Mouse (Mus musculus) kidney, postnatal 25 days (tissue): ENCODE results near the gene Ten1.

Experiments used
- DNase-seq, 2 experiments: peaks; one replicate each; pipeline ENCODE4 v3.0.0; 2021; ENCODE audit warnings: mixed read lengths in 2 of 2

Gene Ten1

GRCm38 (mm10) chr11:116198639-116199531 lies at the start of gene Ten1, which contains the start of gene Acox1:
Ten1 (plus strand) TSS chr11:116198855.
Acox1 (minus strand) TSS chr11:116199045.
- peak; percentile 96 to 99 for DNase-seq

- no peak for DNase-seq
Measured at GRCm38 (mm10) chr11:116149341-116149740, 49.3 kb upstream of the Ten1 start.

GRCm38 (mm10) chr11:116150960-116151359 lies 47.7 kb upstream of the Ten1 start:
- no peak for DNase-seq

GRCm38 (mm10) chr11:116161312-116161711 lies 37.3 kb upstream of the Ten1 start:
- DNase-seq = no peak

GRCm38 (mm10) chr11:116162146-116162545 lies 36.5 kb upstream of the Ten1 start:
- DNase-seq = no peak

- peak; percentile 60 to 83 for DNase-seq
Measured at GRCm38 (mm10) chr11:116163002-116163401, 35.7 kb upstream of the Ten1 start.

GRCm38 (mm10) chr11:116167232-116167631 lies 31.4 kb upstream of the Ten1 start:
- no peak for DNase-seq

- DNase-seq = peak; percentile 94 to 98
Measured at GRCm38 (mm10) chr11:116167884-116168439, 30.7 kb upstream of the Ten1 start, which contains the start of gene Fbf1. Fbf1 (minus strand) TSS chr11:116168166.

- no peak for DNase-seq
Measured at GRCm38 (mm10) chr11:116169214-116169613, 29.4 kb upstream of the Ten1 start.

- DNase-seq = peak; percentile 13 to 62
Measured at GRCm38 (mm10) chr11:116170003-116170800, 28.5 kb upstream of the Ten1 start.

GRCm38 (mm10) chr11:116171959-116172358 lies 26.7 kb upstream of the Ten1 start:
- DNase-seq = peak; percentile 34 to 76

- DNase-seq = peak; percentile 65 to 91
Measured at GRCm38 (mm10) chr11:116174775-116175448, 23.7 kb upstream of the Ten1 start.

GRCm38 (mm10) chr11:116176010-116176409 lies 22.6 kb upstream of the Ten1 start:
- DNase-seq = no peak

- DNase-seq = no peak
Measured at GRCm38 (mm10) chr11:116178411-116179121, 20.1 kb upstream of the Ten1 start.

- no peak for DNase-seq
Measured at GRCm38 (mm10) chr11:116185836-116186235, 12.8 kb upstream of the Ten1 start.

- DNase-seq = no peak
Measured at GRCm38 (mm10) chr11:116186360-116186759, 12.3 kb upstream of the Ten1 start.

- DNase-seq = no peak
Measured at GRCm38 (mm10) chr11:116187226-116187930, 11.3 kb upstream of the Ten1 start.

GRCm38 (mm10) chr11:116194619-116195018 lies 4.0 kb upstream of the Ten1 start:
- no peak for DNase-seq

- peak; percentile 57 to 71 for DNase-seq
Measured at GRCm38 (mm10) chr11:116195252-116195651, 3.4 kb upstream of the Ten1 start.

- no peak for DNase-seq
Measured at GRCm38 (mm10) chr11:116196336-116196735, 2.3 kb upstream of the Ten1 start.
